Mouse (Mus musculus) CH12.LX (cell line): Measurements from ENCODE around the gene Plxdc2. TPM values are rescaled to one million over a fixed set of nuclear protein-coding genes. Genes with fewer than 3 reads are reported as not detected.

Experiments used
- DNase-seq: peaks from one replicate; pipeline ENCODE4 v3.0.0-alpha.2; 2013; ENCODE audit errors: extremely low read depth
- H3K27ac ChIP-seq: 2 replicates; pipeline ENCODE4 v1.5.1; 2012; ENCODE audit warnings: low read depth, mild to moderate bottlenecking, control low read depth, moderate library complexity; ENCODE audit not compliant: insufficient read depth
- H3K27me3 ChIP-seq: replicated peaks from 2 replicates; pipeline ENCODE3; 2012; ENCODE audit warnings: inconsistent platforms
- H3K36me3 ChIP-seq, 2 experiments: replicated peaks in 1 of 2; 2 replicates each; pipeline versions ENCODE3 to v1.6.1; 2012; ENCODE audit warnings: inconsistent platforms in 1 of 2, low read length in 1 of 2, mild to moderate bottlenecking in 1 of 2, mixed read lengths in 1 of 2, moderate library complexity in 1 of 2; ENCODE audit not compliant: control insufficient read depth in 1 of 2, insufficient read depth in 1 of 2
- H3K4me1 ChIP-seq, 2 experiments: 2 replicates each; pipeline ENCODE4 v1.6.1; 2012; ENCODE audit warnings: inconsistent platforms in 1 of 2, moderate library complexity in 1 of 2; ENCODE audit not compliant: insufficient read depth in 2 of 2, control insufficient read depth in 1 of 2
- H3K4me2 ChIP-seq: 2 replicates; pipeline ENCODE4 v1.6.1; 2012; ENCODE audit warnings: low read depth, mild to moderate bottlenecking, control low read depth; ENCODE audit not compliant: poor library complexity, insufficient read depth, severe bottlenecking
- H3K4me3 ChIP-seq, 3 experiments: fragments of 150-350 bp in 1 of 3; sonication (generic) in 1 of 3; replicated peaks in 1 of 3; 2 replicates each; pipeline versions ENCODE3 to v1.5.1; 2011 to 2012; ENCODE audit warnings: low read depth in 2 of 3, low read length in 2 of 3, mild to moderate bottlenecking in 2 of 3, moderate library complexity in 2 of 3, control low read depth in 1 of 3, improper control_type of control experiment in 1 of 3, inconsistent platforms in 1 of 3, mixed read lengths in 1 of 3; ENCODE audit not compliant: poor library complexity in 1 of 3
- H3K79me2 ChIP-seq: replicated peaks from 2 replicates; pipeline ENCODE4 v1.6.1; 2012; ENCODE audit warnings: mild to moderate bottlenecking, moderate library complexity; ENCODE audit not compliant: control insufficient read depth, poor library complexity, insufficient read depth, severe bottlenecking; ENCODE audit errors: extremely low read depth
- H3K9ac ChIP-seq: 2 replicates; pipeline ENCODE4 v1.6.1; 2012; ENCODE audit warnings: low read depth, mild to moderate bottlenecking, control low read depth, moderate library complexity; ENCODE audit not compliant: insufficient read depth
- H3K9me3 ChIP-seq: replicated peaks from 2 replicates; pipeline ENCODE3; 2012; ENCODE audit warnings: low read length, inconsistent platforms, mixed read lengths
- BHLHE40 ChIP-seq: IDR thresholded peaks from 2 replicates; pipeline ENCODE4 v1.6.1; 2011; ENCODE audit warnings: mild to moderate bottlenecking, low read depth, low read length, improper control_type of control experiment
- CHD1 ChIP-seq: IDR thresholded peaks from 2 replicates; pipeline ENCODE4 v1.6.1; 2012; ENCODE audit warnings: low read depth, low read length, improper control_type of control experiment, inconsistent platforms
- CHD2 ChIP-seq: IDR thresholded peaks from 2 replicates; pipeline ENCODE4 v1.6.1; 2011; ENCODE audit warnings: low read length, improper control_type of control experiment
- CTCF ChIP-seq, 2 experiments: IDR thresholded peaks in 1 of 2; conservative IDR thresholded peaks in 1 of 2; 2 replicates each; pipeline ENCODE4 v1.5.1; 2011 to 2012; ENCODE audit warnings: low read depth in 2 of 2, low read length in 2 of 2, improper control_type of control experiment in 1 of 2, inconsistent platforms in 1 of 2, mild to moderate bottlenecking in 1 of 2, moderate library complexity in 1 of 2
- ELF1 ChIP-seq: IDR thresholded peaks from 2 replicates; pipeline ENCODE4 v1.6.1; 2014; ENCODE audit warnings: low read depth, mild to moderate bottlenecking, inconsistent platforms, low read length, improper control_type of control experiment
- EP300 ChIP-seq: IDR thresholded peaks from 2 replicates; pipeline ENCODE4 v1.6.1; 2011; ENCODE audit warnings: low read length, improper control_type of control experiment
- ETS1 ChIP-seq: conservative IDR thresholded peaks from 2 replicates; pipeline ENCODE4 v1.6.1; 2012; ENCODE audit warnings: low read depth, mild to moderate bottlenecking, inconsistent platforms, low read length, improper control_type of control experiment, moderate library complexity
- JUN ChIP-seq: IDR thresholded peaks from 2 replicates; pipeline ENCODE4 v1.6.1; 2011; ENCODE audit warnings: low read depth, mild to moderate bottlenecking, low read length, improper control_type of control experiment, moderate library complexity; ENCODE audit not compliant: insufficient read depth
- KAT2A ChIP-seq: IDR thresholded peaks from 2 replicates; pipeline ENCODE4 v1.6.1; 2012; ENCODE audit warnings: low read length, improper control_type of control experiment, inconsistent platforms; ENCODE audit not compliant: insufficient replicate concordance
- MEF2A ChIP-seq: IDR thresholded peaks from 2 replicates; pipeline ENCODE4 v1.6.1; 2014; ENCODE audit warnings: low read depth, mild to moderate bottlenecking, inconsistent platforms, low read length, improper control_type of control experiment, borderline replicate concordance
- MXI1 ChIP-seq: IDR thresholded peaks from 2 replicates; pipeline ENCODE4 v1.6.1; 2011; ENCODE audit warnings: mild to moderate bottlenecking, low read depth, low read length, improper control_type of control experiment
- NELFE ChIP-seq: IDR thresholded peaks from 2 replicates; pipeline ENCODE4 v1.6.1; 2011; ENCODE audit warnings: low read depth, low read length, improper control_type of control experiment
- NRF1 ChIP-seq: IDR thresholded peaks from 2 replicates; pipeline ENCODE4 v1.6.1; 2014; ENCODE audit warnings: low read depth, mild to moderate bottlenecking, inconsistent platforms, low read length, improper control_type of control experiment, moderate library complexity
- PAX5 ChIP-seq: IDR thresholded peaks from 2 replicates; pipeline ENCODE4 v1.6.1; 2012; ENCODE audit warnings: low read length, inconsistent platforms, mixed read lengths
- POLR2A ChIP-seq: IDR thresholded peaks from 2 replicates; pipeline ENCODE4 v1.6.1; 2011; ENCODE audit warnings: low read depth, mild to moderate bottlenecking, improper control_type of control experiment, low read length
- POLR2AphosphoS2 ChIP-seq: IDR thresholded peaks from 2 replicates; pipeline ENCODE4 v1.6.1; 2011; ENCODE audit warnings: low read depth, low read length, improper control_type of control experiment
- RAD21 ChIP-seq: IDR thresholded peaks from 2 replicates; pipeline ENCODE4 v1.6.1; 2011; ENCODE audit warnings: low read depth, mild to moderate bottlenecking, low read length, improper control_type of control experiment, moderate library complexity
- RCOR1 ChIP-seq: conservative IDR thresholded peaks from 2 replicates; pipeline ENCODE4 v1.6.1; 2012; ENCODE audit warnings: low read depth, mild to moderate bottlenecking, inconsistent platforms, low read length, improper control_type of control experiment
- SMC3 ChIP-seq: IDR thresholded peaks from 2 replicates; pipeline ENCODE4 v1.6.1; 2011; ENCODE audit warnings: low read depth, low read length, improper control_type of control experiment
- TBP ChIP-seq: conservative IDR thresholded peaks from 2 replicates; pipeline ENCODE4 v1.6.1; 2011; ENCODE audit warnings: low read depth, low read length, improper control_type of control experiment
- ZC3H11A ChIP-seq: IDR thresholded peaks from 2 replicates; pipeline ENCODE4 v1.6.1; 2012; ENCODE audit warnings: low read depth, mild to moderate bottlenecking, inconsistent platforms, low read length, improper control_type of control experiment
- ZKSCAN1 ChIP-seq: IDR thresholded peaks from 2 replicates; pipeline ENCODE4 v1.6.1; 2012; ENCODE audit warnings: low read depth, inconsistent platforms, low read length, improper control_type of control experiment, borderline replicate concordance
- dilution Hi-C: fragments of 300-500 bp; cut with MboI; formaldehyde crosslinking; loops from 2 replicates; pipeline ENCODE4 v1.14.3; 2020; ENCODE audit warnings: low sequenced_read_pairs; ENCODE audit not compliant: extremely low pct_unique_long_range_greater_than_20kb, extremely low pct_ligation_motif_present
- in situ Hi-C: fragments of 300-500 bp; cut with MboI; formaldehyde crosslinking; loops from 3 replicates; pipeline ENCODE4 v1.14.3; 2019; ENCODE audit warnings: low sequenced_read_pairs, low pct_ligation_motif_present, low pct_unique_long_range_greater_than_20kb, mixed read lengths
- polyA plus RNA-seq: library from polyadenylated mRNA; unstranded; fragments of >175 nt; gene quantifications from 2 replicates; pipeline ENCODE4 v1.2.1, GENCODE M21; 2012; ENCODE audit warnings: low read depth; ENCODE audit not compliant: insufficient read length
- total RNA-seq, 2 experiments: library from RNA; depleted of rRNA; stranded (reverse); fragments of 300-350 nt in 1 of 2; fragments of >200 nt in 1 of 2; gene quantifications; 2 replicates each; pipeline ENCODE4 v1.2.3; 2012 to 2014

Gene Plxdc2
- total and polyA plus RNA-seq, 3 experiments, result not detected

DNA sequence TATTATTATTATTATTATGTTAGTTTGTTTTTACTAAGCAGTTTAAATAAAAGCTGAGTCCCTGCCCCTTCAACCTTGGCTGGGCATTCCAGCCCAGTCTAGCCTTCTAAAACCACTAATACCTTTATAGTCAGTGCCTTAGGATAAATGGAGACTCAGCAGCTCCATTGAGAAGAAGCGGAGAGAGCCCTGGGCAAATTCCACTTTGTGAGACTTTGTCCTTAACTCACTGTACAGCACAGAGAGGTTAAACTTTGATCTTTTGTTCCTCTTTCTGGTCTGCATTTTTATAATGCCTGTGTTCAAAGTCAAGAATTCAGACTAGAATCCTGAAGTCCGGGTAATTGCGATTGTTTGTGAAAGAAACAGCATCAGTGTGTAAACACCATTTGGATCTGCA lies 41.4 kb downstream of the Plxdc2 start:
- Histone ChIP-seq H3K9me3 (no peaks in the 10 kb centered on the region), H3K9ac (no peak overlapping the region), H3K4me3 (no peak overlapping the region), H3K27me3 (no peaks in the 10 kb centered on the region), H3K4me1 (no peaks in the 10 kb centered on the region), H3K27ac (no peak overlapping the region), H3K79me2 (no peaks in the 10 kb centered on the region), H3K4me2 (no peak overlapping the region), H3K36me3 (no peaks in the 10 kb centered on the region)
- no peak for TF ChIP-seq TBP
- TF ChIP-seq CHD1, result no peak
- no peak for TF ChIP-seq NRF1
- no peak for TF ChIP-seq KAT2A
- no peak for TF ChIP-seq ETS1
- TF ChIP-seq ELF1, result no peak
- no peak for TF ChIP-seq MXI1
- no peak for TF ChIP-seq JUN
- TF ChIP-seq NELFE, result no peak
- no peak for TF ChIP-seq RCOR1
- DNase-seq, result no peak
- in situ Hi-C loops, result no loop called here
- dilution Hi-C loops, result no loop called here

DNA sequence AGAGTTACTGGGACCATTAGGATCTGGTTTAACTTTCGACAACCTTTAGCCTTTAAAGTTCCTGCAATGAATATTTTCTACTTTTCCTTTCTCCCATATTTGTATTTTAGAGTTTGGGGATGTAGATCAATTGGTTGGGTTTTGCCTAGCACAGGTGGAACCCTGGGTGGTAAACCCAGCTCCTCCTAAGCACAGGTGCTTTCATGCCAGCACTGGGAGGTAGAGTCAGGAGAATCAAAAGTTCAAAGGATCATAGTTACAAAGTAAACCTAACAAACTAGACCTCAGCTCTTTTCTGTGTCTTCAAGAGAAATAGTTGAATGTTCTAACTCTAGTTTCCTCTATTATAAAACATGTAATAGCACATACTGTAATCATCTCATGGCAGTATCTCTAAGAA lies 41.9 kb downstream of the Plxdc2 start:
- no peaks in the 10 kb centered on the region for H3K9me3 ChIP-seq
- no peak overlapping the region for H3K27ac ChIP-seq
- no peak for DNase-seq
- H3K36me3 ChIP-seq, result no peaks in the 10 kb centered on the region
- no peak overlapping the region for H3K4me2 ChIP-seq
- H3K4me1 ChIP-seq, result no peaks in the 10 kb centered on the region
- H3K79me2 ChIP-seq, result no peaks in the 10 kb centered on the region
- dilution Hi-C loops, result no loop called here
- no peak for TF ChIP-seq RCOR1
- TF ChIP-seq BHLHE40, result no peak
- no peak for TF ChIP-seq POLR2A
- TF ChIP-seq EP300, result no peak
- TF ChIP-seq MEF2A, result no peak
- no peak for TF ChIP-seq CHD2
- TF ChIP-seq POLR2AphosphoS2, result no peak
- no peak for TF ChIP-seq NRF1
- no peak for TF ChIP-seq SMC3
- no peak for TF ChIP-seq ETS1
- TF ChIP-seq CTCF (conservative IDR thresholded peaks at IDR 0.05 in 1 of 2, IDR thresholded peaks at IDR 0.05 in 1 of 2; ENCODE audit: low read depth in 2 of 2, low read length in 2 of 2), result no peak
- no peak for TF ChIP-seq PAX5
- no peak for TF ChIP-seq ZKSCAN1
- TF ChIP-seq ZC3H11A, result no peak
- no peak for TF ChIP-seq NELFE
- no peak for TF ChIP-seq RAD21
- no peak overlapping the region for H3K4me3 ChIP-seq
- no peak overlapping the region for H3K9ac ChIP-seq
- in situ Hi-C loops, result no loop called here
- H3K27me3 ChIP-seq, result no peaks in the 10 kb centered on the region
